Mouse (Mus musculus) CH12.LX (cell line): ENCODE measurements around the gene Mrps14. TPM values are rescaled to one million over a fixed set of nuclear protein-coding genes. Genes with fewer than 3 reads are reported as not detected.
A peak's percentile ranks its signal among the peaks of the same experiment; 100 is the strongest.

Experiments
- DNase-seq: peaks from one replicate; pipeline ENCODE4 v3.0.0-alpha.2; 2013; ENCODE audit errors: extremely low read depth
- H3K27ac ChIP-seq: 2 replicates; pipeline ENCODE4 v1.5.1; 2012; ENCODE audit warnings: low read depth, mild to moderate bottlenecking, control low read depth, moderate library complexity; ENCODE audit not compliant: insufficient read depth
- H3K27me3 ChIP-seq: replicated peaks from 2 replicates; pipeline ENCODE3; 2012; ENCODE audit warnings: inconsistent platforms
- H3K36me3 ChIP-seq, 2 experiments: replicated peaks in 1 of 2; 2 replicates each; pipeline versions ENCODE3 to v1.6.1; 2012; ENCODE audit warnings: inconsistent platforms in 1 of 2, low read length in 1 of 2, mild to moderate bottlenecking in 1 of 2, mixed read lengths in 1 of 2, moderate library complexity in 1 of 2; ENCODE audit not compliant: control insufficient read depth in 1 of 2, insufficient read depth in 1 of 2
- H3K4me1 ChIP-seq, 2 experiments: 2 replicates each; pipeline ENCODE4 v1.6.1; 2012; ENCODE audit warnings: inconsistent platforms in 1 of 2, moderate library complexity in 1 of 2; ENCODE audit not compliant: insufficient read depth in 2 of 2, control insufficient read depth in 1 of 2
- H3K4me2 ChIP-seq: 2 replicates; pipeline ENCODE4 v1.6.1; 2012; ENCODE audit warnings: low read depth, mild to moderate bottlenecking, control low read depth; ENCODE audit not compliant: poor library complexity, insufficient read depth, severe bottlenecking
- H3K4me3 ChIP-seq, 3 experiments: fragments of 150-350 bp in 1 of 3; sonication (generic) in 1 of 3; replicated peaks in 1 of 3; 2 replicates each; pipeline versions ENCODE3 to v1.5.1; 2011 to 2012; ENCODE audit warnings: low read depth in 2 of 3, low read length in 2 of 3, mild to moderate bottlenecking in 2 of 3, moderate library complexity in 2 of 3, control low read depth in 1 of 3, improper control_type of control experiment in 1 of 3, inconsistent platforms in 1 of 3, mixed read lengths in 1 of 3; ENCODE audit not compliant: poor library complexity in 1 of 3
- H3K79me2 ChIP-seq: replicated peaks from 2 replicates; pipeline ENCODE4 v1.6.1; 2012; ENCODE audit warnings: mild to moderate bottlenecking, moderate library complexity; ENCODE audit not compliant: control insufficient read depth, poor library complexity, insufficient read depth, severe bottlenecking; ENCODE audit errors: extremely low read depth
- H3K9ac ChIP-seq: 2 replicates; pipeline ENCODE4 v1.6.1; 2012; ENCODE audit warnings: low read depth, mild to moderate bottlenecking, control low read depth, moderate library complexity; ENCODE audit not compliant: insufficient read depth
- H3K9me3 ChIP-seq: replicated peaks from 2 replicates; pipeline ENCODE3; 2012; ENCODE audit warnings: low read length, inconsistent platforms, mixed read lengths
- CHD2 ChIP-seq: IDR thresholded peaks from 2 replicates; pipeline ENCODE4 v1.6.1; 2011; ENCODE audit warnings: low read length, improper control_type of control experiment
- ELF1 ChIP-seq: IDR thresholded peaks from 2 replicates; pipeline ENCODE4 v1.6.1; 2014; ENCODE audit warnings: low read depth, mild to moderate bottlenecking, inconsistent platforms, low read length, improper control_type of control experiment
- EP300 ChIP-seq: IDR thresholded peaks from 2 replicates; pipeline ENCODE4 v1.6.1; 2011; ENCODE audit warnings: low read length, improper control_type of control experiment
- ETS1 ChIP-seq: conservative IDR thresholded peaks from 2 replicates; pipeline ENCODE4 v1.6.1; 2012; ENCODE audit warnings: low read depth, mild to moderate bottlenecking, inconsistent platforms, low read length, improper control_type of control experiment, moderate library complexity
- IRF4 ChIP-seq: IDR thresholded peaks from 2 replicates; pipeline ENCODE4 v1.6.1; 2014; ENCODE audit warnings: low read depth, mild to moderate bottlenecking, inconsistent platforms, low read length, improper control_type of control experiment
- JUND ChIP-seq: conservative IDR thresholded peaks from 2 replicates; pipeline ENCODE4 v1.6.1; 2011; ENCODE audit warnings: low read depth, low read length, improper control_type of control experiment
- KAT2A ChIP-seq: IDR thresholded peaks from 2 replicates; pipeline ENCODE4 v1.6.1; 2012; ENCODE audit warnings: low read length, improper control_type of control experiment, inconsistent platforms; ENCODE audit not compliant: insufficient replicate concordance
- MAFK ChIP-seq: IDR thresholded peaks from 2 replicates; pipeline ENCODE4 v1.6.1; 2011; ENCODE audit warnings: low read length, improper control_type of control experiment; ENCODE audit not compliant: insufficient replicate concordance
- MAX ChIP-seq: IDR thresholded peaks from 2 replicates; pipeline ENCODE4 v1.6.1; 2011; ENCODE audit warnings: low read length, improper control_type of control experiment
- MAZ ChIP-seq: IDR thresholded peaks from 2 replicates; pipeline ENCODE4 v1.6.1; 2012; ENCODE audit warnings: low read depth, mild to moderate bottlenecking, inconsistent platforms, low read length, improper control_type of control experiment, moderate library complexity
- MXI1 ChIP-seq: IDR thresholded peaks from 2 replicates; pipeline ENCODE4 v1.6.1; 2011; ENCODE audit warnings: mild to moderate bottlenecking, low read depth, low read length, improper control_type of control experiment
- MYC ChIP-seq: IDR thresholded peaks from 2 replicates; pipeline ENCODE4 v1.6.1; 2011; ENCODE audit warnings: low read depth, mild to moderate bottlenecking, improper control_type of control experiment, low read length
- RCOR1 ChIP-seq: conservative IDR thresholded peaks from 2 replicates; pipeline ENCODE4 v1.6.1; 2012; ENCODE audit warnings: low read depth, mild to moderate bottlenecking, inconsistent platforms, low read length, improper control_type of control experiment
- SIN3A ChIP-seq: IDR thresholded peaks from 2 replicates; pipeline ENCODE4 v1.6.1; 2012; ENCODE audit warnings: low read length, improper control_type of control experiment, inconsistent platforms
- UBTF ChIP-seq: IDR thresholded peaks from 2 replicates; pipeline ENCODE4 v1.6.1; 2012; ENCODE audit warnings: low read depth, mild to moderate bottlenecking, inconsistent platforms, low read length, improper control_type of control experiment, moderate library complexity
- USF1 ChIP-seq: IDR thresholded peaks from 2 replicates; pipeline ENCODE4 v1.6.1; 2014; ENCODE audit warnings: low read depth, mild to moderate bottlenecking, inconsistent platforms, low read length, improper control_type of control experiment
- ZKSCAN1 ChIP-seq: IDR thresholded peaks from 2 replicates; pipeline ENCODE4 v1.6.1; 2012; ENCODE audit warnings: low read depth, inconsistent platforms, low read length, improper control_type of control experiment, borderline replicate concordance
- dilution Hi-C: fragments of 300-500 bp; cut with MboI; formaldehyde crosslinking; loops from 2 replicates; pipeline ENCODE4 v1.14.3; 2020; ENCODE audit warnings: low sequenced_read_pairs; ENCODE audit not compliant: extremely low pct_unique_long_range_greater_than_20kb, extremely low pct_ligation_motif_present
- in situ Hi-C: fragments of 300-500 bp; cut with MboI; formaldehyde crosslinking; loops from 3 replicates; pipeline ENCODE4 v1.14.3; 2019; ENCODE audit warnings: low sequenced_read_pairs, low pct_ligation_motif_present, low pct_unique_long_range_greater_than_20kb, mixed read lengths
- polyA plus RNA-seq: library from polyadenylated mRNA; unstranded; fragments of >175 nt; gene quantifications from 2 replicates; pipeline ENCODE4 v1.2.1, GENCODE M21; 2012; ENCODE audit warnings: low read depth; ENCODE audit not compliant: insufficient read length
- total RNA-seq, 2 experiments: library from RNA; depleted of rRNA; stranded (reverse); fragments of 300-350 nt in 1 of 2; fragments of >200 nt in 1 of 2; gene quantifications; 2 replicates each; pipeline ENCODE4 v1.2.3; 2012 to 2014

Mrps14 gene
- total and polyA plus RNA-seq, 3 experiments = 103 to 142 (median 106) TPM

DNA sequence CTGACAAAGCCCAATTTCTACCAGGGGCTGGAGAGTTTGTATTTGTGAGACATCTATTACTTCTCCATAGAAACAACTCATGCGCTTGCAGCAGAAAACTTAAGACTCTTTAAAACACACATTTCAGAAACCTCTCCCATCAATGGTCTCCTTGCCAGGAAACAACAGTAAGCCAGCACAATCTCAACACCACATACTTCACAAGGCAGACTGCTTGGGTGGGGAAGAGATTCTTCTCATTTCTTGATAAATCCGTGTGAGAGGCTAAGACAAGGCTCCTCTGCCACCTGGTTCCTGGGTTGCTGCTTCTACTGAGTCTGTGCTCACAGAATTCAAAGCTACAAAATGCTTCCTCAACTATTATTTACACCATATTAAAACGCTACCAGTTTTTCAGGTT lies 54.8 kb downstream of the Mrps14 start:
- Histone ChIP-seq H3K4me2 (peak overlapping the region; percentile 70), H3K4me3 (peak overlapping the region; percentile 29 to 62 (median 52)), H3K27ac (peak overlapping the region; percentile 64), H3K9me3 (no peaks in the 10 kb centered on the region), H3K4me1 (peaks cover 0 to 65% of the 10 kb centered on the region in 2 experiments; a peak in 2 of 4 replicates), H3K27me3 (no peaks in the 10 kb centered on the region), H3K9ac (peak overlapping the region; percentile 72), H3K79me2 (peaks cover 28% of the 10 kb centered on the region), H3K36me3 (peaks cover 3 to 8% of the 10 kb centered on the region in 2 experiments)
- dilution Hi-C loops (no loop called here), in situ Hi-C loops (loop anchor here (10.0 kb wide), 1 partner anchor 125 kb away; no protein-coding TSS in a partner anchor)
- no peak for DNase-seq
- no peak for TF ChIP-seq IRF4
- peak; percentile 25; the same call in 1 of the 2 replicates for TF ChIP-seq MAFK
- TF ChIP-seq UBTF = no peak
- no peak for TF ChIP-seq ELF1
- TF ChIP-seq MAZ = no peak
- peak; percentile 65 for TF ChIP-seq SIN3A
- TF ChIP-seq MXI1 = 0 out of 2 replicates have a peak, but pooled peaks have one; percentile 41
- no peak for TF ChIP-seq USF1
- no peak for TF ChIP-seq ETS1
- no peak for TF ChIP-seq CHD2
- no peak for TF ChIP-seq RCOR1
- TF ChIP-seq EP300 = peak; percentile 32; the same call in 1 of the 2 replicates
- no peak for TF ChIP-seq MYC
- no peak for TF ChIP-seq MAX

DNA sequence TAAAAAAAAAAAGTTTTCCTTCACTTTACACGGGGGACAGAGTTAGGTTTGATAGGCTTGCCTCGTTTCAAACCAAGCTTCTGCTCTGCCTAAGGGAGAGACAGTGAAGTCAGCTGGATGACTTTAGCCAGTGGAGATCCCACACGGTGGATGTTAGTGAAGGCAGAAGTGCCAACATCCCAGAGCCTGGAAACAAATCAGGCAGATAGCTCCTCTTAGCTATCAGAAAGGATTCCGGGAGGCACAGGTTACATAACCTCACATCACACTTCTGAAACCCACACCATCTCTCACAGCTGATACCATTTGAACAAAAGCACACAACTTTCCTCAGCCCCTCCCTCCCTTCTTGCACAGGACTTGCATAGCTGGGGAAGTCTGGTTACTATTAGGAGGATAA lies 55.8 kb downstream of the Mrps14 start:
- in situ Hi-C loops = no loop called here
- H3K4me3 ChIP-seq = peak overlapping the region; percentile 29 to 62 (median 52)
- peaks cover 10 to 18% of the 10 kb centered on the region in 2 experiments for H3K36me3 ChIP-seq
- peaks cover 28% of the 10 kb centered on the region for H3K79me2 ChIP-seq
- H3K27me3 ChIP-seq = no peaks in the 10 kb centered on the region
- H3K9ac ChIP-seq = peak overlapping the region; percentile 72
- peaks cover 0 to 57% of the 10 kb centered on the region in 2 experiments; a peak in 2 of 4 replicates for H3K4me1 ChIP-seq
- H3K9me3 ChIP-seq = no peaks in the 10 kb centered on the region
- H3K4me2 ChIP-seq = peak overlapping the region; percentile 70
- no peak for DNase-seq
- TF ChIP-seq KAT2A (no peak), SIN3A (no peak), UBTF (no peak), IRF4 (peak; percentile 22; the same call in 1 of the 2 replicates), JUND (no peak), ZKSCAN1 (no peak)
- TF ChIP-seq, all 38 proteins: peak for 1
- dilution Hi-C loops = no loop called here
- peak overlapping the region; percentile 51 for H3K27ac ChIP-seq
